Mouse (Mus musculus) large intestine, adult 2 months (tissue): ENCODE data around the gene AU022252. TPM values are rescaled to one million over a fixed set of nuclear protein-coding genes. Genes with fewer than 3 reads are reported as not detected.
A peak's percentile ranks its signal among the peaks of the same experiment; 100 is the strongest.

Experiments used
- DNase-seq: peaks from one replicate; pipeline ENCODE4 v3.0.0-alpha.2; 2012; ENCODE audit warnings: low read depth, low spot score
- WGBS: fragments of 180-500 bp; shearing (Covaris S2); methylation state at CpG from one replicate; pipeline ENCODE4 v1.1.7; 2018; 5-methylcytosine and 5-hydroxymethylcytosine counted together
- polyA plus RNA-seq: library from polyadenylated mRNA; depleted of rRNA; stranded (reverse); fragments of >200 nt; gene quantifications from 2 replicates; pipeline ENCODE4 v1.2.3, GENCODE M21; 2012

The AU022252 gene
- polyA plus RNA-seq, 1 experiment: 3.0 TPM

- no peak for DNase-seq
- 25% methylated on average over 3 of the region's 3 CpGs for WGBS
Observed at GRCm38 (mm10) chr4:119191273-119191672, 41.2 kb downstream of the AU022252 start.

GRCm38 (mm10) chr4:119190618-119191017 lies 41.9 kb downstream of the AU022252 start:
- no peak for DNase-seq
- WGBS: 72% methylated on average over 8 of the region's 8 CpGs

GRCm38 (mm10) chr4:119189864-119190263 lies 42.6 kb downstream of the AU022252 start, which contains the start of gene Ermap:
Gene Ermap, minus strand, starts transcription at chr4:119190011.
- WGBS: 63% methylated on average over 6 of the region's 6 CpGs
- no peak for DNase-seq

- 87% methylated on average over 6 of the region's 6 CpGs for WGBS
- DNase-seq: no peak
Observed at GRCm38 (mm10) chr4:119189392-119189791, 43.1 kb downstream of the AU022252 start.

GRCm38 (mm10) chr4:119188060-119188785 lies 44.3 kb downstream of the AU022252 start:
- WGBS: 37% methylated on average over 11 of the region's 11 CpGs
- no peak for DNase-seq

GRCm38 (mm10) chr4:119185771-119186170 lies 46.7 kb downstream of the AU022252 start:
- WGBS: 79% methylated on average over 4 of the region's 4 CpGs
- DNase-seq: no peak

GRCm38 (mm10) chr4:119183525-119183924 lies 49.0 kb downstream of the AU022252 start:
- no peak for DNase-seq
- WGBS: 46% methylated on average over 1 of the region's 1 CpGs

- 63% methylated on average over 9 of the region's 9 CpGs for WGBS
- DNase-seq: no peak
Observed at GRCm38 (mm10) chr4:119181456-119181855, 51.1 kb downstream of the AU022252 start.

- no peak for DNase-seq
- 34% methylated on average over 4 of the region's 4 CpGs for WGBS
Observed at GRCm38 (mm10) chr4:119180133-119180707, 52.3 kb downstream of the AU022252 start.

- DNase-seq: no peak
- WGBS: 76% methylated on average over 18 of the region's 18 CpGs
Observed at GRCm38 (mm10) chr4:119178331-119178730, 54.2 kb downstream of the AU022252 start.

- DNase-seq: no peak
- 65% methylated on average over 5 of the region's 5 CpGs for WGBS
Observed at GRCm38 (mm10) chr4:119177702-119178101, 54.8 kb downstream of the AU022252 start.

- DNase-seq: peak; percentile 96
- WGBS: under 1% methylated on average over 40 of the region's 40 CpGs
Observed at GRCm38 (mm10) chr4:119173851-119174453, 58.6 kb downstream of the AU022252 start, which contains the start of gene Zfp691. Gene Zfp691, minus strand, starts transcription at chr4:119174195.

GRCm38 (mm10) chr4:119172919-119173650 lies 59.4 kb downstream of the AU022252 start:
- no peak for DNase-seq
- WGBS: 24% methylated on average over 18 of the region's 18 CpGs

GRCm38 (mm10) chr4:119167663-119168062 lies 64.8 kb downstream of the AU022252 start:
- peak; percentile 81 for DNase-seq
- WGBS: 2% methylated on average over 4 of the region's 4 CpGs

GRCm38 (mm10) chr4:119167068-119167467 lies 65.4 kb downstream of the AU022252 start:
- 53% methylated on average over 4 of the region's 4 CpGs for WGBS

GRCm38 (mm10) chr4:119165916-119166315 lies 66.6 kb downstream of the AU022252 start:
- 86% methylated on average over 7 of the region's 7 CpGs for WGBS
- DNase-seq: no peak

More at GRCm38 (mm10) chr4:119167068-119167467, 65.4 kb downstream of the AU022252 start:
- DNase-seq: no peak

- no peak for DNase-seq
- 71% methylated on average over 4 of the region's 4 CpGs for WGBS
Observed at GRCm38 (mm10) chr4:119162990-119163389, 69.5 kb downstream of the AU022252 start.

- DNase-seq: no peak
- WGBS: 61% methylated on average over 3 of the region's 3 CpGs
Observed at GRCm38 (mm10) chr4:119161358-119161757, 71.2 kb downstream of the AU022252 start.

GRCm38 (mm10) chr4:119157891-119158290 lies 74.6 kb downstream of the AU022252 start:
- no peak for DNase-seq
- WGBS: 21% methylated on average over 5 of the region's 5 CpGs

- 31% methylated on average over 2 of the region's 2 CpGs for WGBS
- DNase-seq: no peak
Observed at GRCm38 (mm10) chr4:119157186-119157585, 75.3 kb downstream of the AU022252 start.
